ENCODE assay signal across 11 mouse cellular contexts in genomic region chr3:55785981-55786725, GRCm38 (mm10). TPM values are rescaled to one million over a fixed set of nuclear protein-coding genes. Genes with fewer than 3 reads are reported as not detected.
DNase-seq lines count a peak whose midpoint lies in the region; ATAC-seq and TF ChIP-seq lines count a peak whose summit lies in the region.
"Had no signal": no experiment of that assay in that cellular context is flagged by ENCODE, and none has a peak within 500 bp of the region (broad histone marks: within the 10 kb centered on the region; RNA-seq: fewer than 3 reads in every experiment).

No protein-coding gene starts in this region.

- peaks cover 22% of the 10 kb centered on the region for H3K4me1 ChIP-seq in forebrain, embryonic 11.5 days (replicated peaks; ENCODE audit: control insufficient read depth, insufficient read depth, low read length)
- H3K4me1 ChIP-seq in forebrain, embryonic 13.5 days: peaks cover 30% of the 10 kb centered on the region
- H3K4me1 ChIP-seq in hindbrain, embryonic 12.5 days: peaks cover 30% of the 10 kb centered on the region
- peaks cover 30% of the 10 kb centered on the region for H3K4me1 ChIP-seq in midbrain, embryonic 14.5 days (ENCODE audit: control insufficient read depth, insufficient read depth, low read length)
- H3K4me1 ChIP-seq in lung, postnatal 0 days (ENCODE audit: insufficient read depth, low read depth, low read length): no peaks in the 10 kb centered on the region; the same call in 1 of the 2 replicates

- intact Hi-C loops in heart, postnatal 36 days (cut with DNase I): no loop called here

- H3K9ac ChIP-seq in forebrain, embryonic 11.5 days (ENCODE audit: low read length): no peak overlapping the region
- H3K9ac ChIP-seq in forebrain, embryonic 13.5 days: no peak overlapping the region
- peak overlapping the region; percentile 82 for H3K9ac ChIP-seq in hindbrain, embryonic 12.5 days
- H3K9ac ChIP-seq in midbrain, embryonic 14.5 days (replicated peaks; ENCODE audit: low read length): peak overlapping the region; percentile 97
- no peak overlapping the region for H3K9ac ChIP-seq in lung, postnatal 0 days (replicated peaks; ENCODE audit: low read depth)
- H3K9ac ChIP-seq: heart, embryonic 13.5 days had no signal

- WGBS in forebrain, embryonic 11.5 days: 1% methylated on average over 3 of the region's 3 CpGs
- WGBS in forebrain, embryonic 13.5 days: 9% methylated on average over 3 of the region's 3 CpGs
- 9% methylated on average over 3 of the region's 3 CpGs for WGBS in hindbrain, embryonic 12.5 days
- 9% methylated on average over 3 of the region's 3 CpGs for WGBS in midbrain, embryonic 14.5 days
- WGBS in lung, postnatal 0 days: 61% methylated on average over 3 of the region's 3 CpGs

- H3K27ac ChIP-seq in forebrain, embryonic 11.5 days (ENCODE audit: low read depth, low read length): no peak overlapping the region
- H3K27ac ChIP-seq in forebrain, embryonic 13.5 days: no peak overlapping the region
- peak overlapping the region; percentile 98 for H3K27ac ChIP-seq in hindbrain, embryonic 12.5 days
- H3K27ac ChIP-seq in midbrain, embryonic 14.5 days (replicated peaks; ENCODE audit: low read depth, low read length): peak overlapping the region; percentile 99
- H3K27ac ChIP-seq in lung, postnatal 0 days (ENCODE audit: low read length): no peak overlapping the region
- H3K27ac ChIP-seq: heart, embryonic 13.5 days; macrophage had no signal

- H3K4me2 ChIP-seq in forebrain, embryonic 11.5 days (ENCODE audit: low read depth, low read length, severe bottlenecking): 0 out of 2 replicates have a peak overlapping the region, but pooled peaks have one; percentile 26
- no peak overlapping the region for H3K4me2 ChIP-seq in forebrain, embryonic 13.5 days
- peak overlapping the region; percentile 74 for H3K4me2 ChIP-seq in hindbrain, embryonic 12.5 days (replicated peaks)
- peak overlapping the region; percentile 81 for H3K4me2 ChIP-seq in midbrain, embryonic 14.5 days (ENCODE audit: low read length)
- no peak overlapping the region for H3K4me2 ChIP-seq in lung, postnatal 0 days (replicated peaks; ENCODE audit: low read depth, low read length)

- DNase-seq in forebrain, embryonic 11.5 days (ENCODE audit: low spot score): no peak
- peak; percentile 35 for DNase-seq in cerebellum, adult 9-11 months
- DNase-seq in midbrain, embryonic 14.5 days: peak; percentile 62
- no peak for DNase-seq in lung, adult 18-20 months
- DNase-seq in heart, postnatal 36 days: no peak
- no peak for DNase-seq in lung, postnatal 0 days (ENCODE audit: low spot score)
- DNase-seq: kidney, adult 9 months had no signal

- no peak for TF ChIP-seq CTCF in lung, postnatal 0 days (IDR thresholded peaks at IDR 0.05)

- H3K36me3 ChIP-seq in forebrain, embryonic 11.5 days (ENCODE audit: control insufficient read depth, insufficient read depth, low read length): no peaks in the 10 kb centered on the region
- no peaks in the 10 kb centered on the region for H3K36me3 ChIP-seq in forebrain, embryonic 13.5 days (ENCODE audit: poor library complexity, severe bottlenecking)
- no peaks in the 10 kb centered on the region for H3K36me3 ChIP-seq in hindbrain, embryonic 12.5 days
- H3K36me3 ChIP-seq in midbrain, embryonic 14.5 days (ENCODE audit: control insufficient read depth, insufficient read depth, low read length): no peaks in the 10 kb centered on the region
- H3K36me3 ChIP-seq in lung, postnatal 0 days (ENCODE audit: insufficient read depth, low read length): no peaks in the 10 kb centered on the region
- H3K36me3 ChIP-seq: heart, embryonic 13.5 days had no signal

- no peak for TF ChIP-seq EP300 in lung, postnatal 0 days (IDR thresholded peaks at IDR 0.05)

- H3K4me3 ChIP-seq in forebrain, embryonic 11.5 days (ENCODE audit: low read depth, low read length): 0 out of 2 replicates have a peak overlapping the region, but pooled peaks have one; percentile 4
- H3K4me3 ChIP-seq in forebrain, embryonic 13.5 days: no peak overlapping the region
- H3K4me3 ChIP-seq in hindbrain, embryonic 12.5 days: peak overlapping the region; percentile 46
- H3K4me3 ChIP-seq in midbrain, embryonic 14.5 days (replicated peaks; ENCODE audit: low read depth, low read length): peak overlapping the region; percentile 48
- H3K4me3 ChIP-seq in lung, postnatal 0 days (ENCODE audit: low read depth, low read length): no peak overlapping the region

- no peak for ATAC-seq in forebrain, embryonic 11.5 days (replicated peaks; ENCODE audit: low FRiP score)
- ATAC-seq in forebrain, embryonic 13.5 days: no peak
- no peak for ATAC-seq in hindbrain, embryonic 12.5 days (ENCODE audit: low FRiP score)
- no peak for ATAC-seq in midbrain, embryonic 14.5 days (ENCODE audit: low FRiP score, low TSS enrichment)
- ATAC-seq in lung, postnatal 0 days: no peak

- peaks cover 56% of the 10 kb centered on the region for H3K27me3 ChIP-seq in forebrain, embryonic 11.5 days (ENCODE audit: control insufficient read depth, insufficient read depth, low read length)
- H3K27me3 ChIP-seq in forebrain, embryonic 13.5 days: peaks cover 78% of the 10 kb centered on the region
- H3K27me3 ChIP-seq in hindbrain, embryonic 12.5 days: peaks cover 12% of the 10 kb centered on the region
- H3K27me3 ChIP-seq in midbrain, embryonic 14.5 days (ENCODE audit: control insufficient read depth, insufficient read depth, low read length): no peaks in the 10 kb centered on the region
- peaks cover 24% of the 10 kb centered on the region for H3K27me3 ChIP-seq in lung, postnatal 0 days (replicated peaks; ENCODE audit: insufficient read depth, low read length)

- no peaks in the 10 kb centered on the region for H3K9me3 ChIP-seq in forebrain, embryonic 11.5 days (ENCODE audit: control insufficient read depth, low read length)
- H3K9me3 ChIP-seq in forebrain, embryonic 13.5 days (replicated peaks): no peaks in the 10 kb centered on the region
- no peaks in the 10 kb centered on the region for H3K9me3 ChIP-seq in hindbrain, embryonic 12.5 days (replicated peaks)
- H3K9me3 ChIP-seq in midbrain, embryonic 14.5 days (ENCODE audit: control insufficient read depth, low read length): no peaks in the 10 kb centered on the region
- no peaks in the 10 kb centered on the region for H3K9me3 ChIP-seq in lung, postnatal 0 days (ENCODE audit: low read length)
- H3K9me3 ChIP-seq: heart, embryonic 13.5 days had no signal

RNA-seq across cellular contexts. Expression of gene Mab21l1, which starts 3.8 kb away (rescaled TPM):
- polyA plus RNA-seq in forebrain, embryonic 11.5 days (2014; fragmentation: Nextera tagmentation; extraction: Ambion mirVana): 16.6 and 20.5 TPM in 2 replicates
- polyA plus RNA-seq in forebrain, embryonic 13.5 days (2015; fragmentation: Nextera tagmentation; extraction: Ambion mirVana): 16.1 and 42.0 TPM in 2 replicates
- 104 and 115 TPM in 2 replicates for polyA plus RNA-seq in hindbrain, embryonic 12.5 days (2016; fragmentation: Nextera tagmentation; extraction: Ambion mirVana)
- 218 and 237 TPM in 2 replicates for polyA plus RNA-seq in midbrain, embryonic 14.5 days (2014; fragmentation: Nextera tagmentation; extraction: Ambion mirVana)
- under 1 TPM in 1 of 2 experiments, not detected in 1; 0.11 TPM for total RNA-seq in heart, postnatal 36 days (2021)
- polyA plus RNA-seq in lung, postnatal 0 days (2015; fragmentation: Nextera tagmentation; extraction: Ambion mirVana): 0.24 TPM in 1 of 2 replicates, not detected in the other
- polyA plus RNA-seq: macrophage had no signal

Comparison
In these comparisons a context has a peak if more than half of its experiments do, and no peak if none do; other contexts are left out.
1. H3K4me2 ChIP-seq: peak in forebrain, embryonic 11.5 days (single experiment), hindbrain, embryonic 12.5 days (single experiment) and midbrain, embryonic 14.5 days (single experiment); none in forebrain, embryonic 13.5 days (single experiment) and lung, postnatal 0 days (single experiment).
2. H3K4me3 ChIP-seq: peak in forebrain, embryonic 11.5 days (single experiment), hindbrain, embryonic 12.5 days (single experiment) and midbrain, embryonic 14.5 days (single experiment); none in forebrain, embryonic 13.5 days (single experiment) and lung, postnatal 0 days (single experiment).
3. DNase-seq: peak in cerebellum, adult 9-11 months (single experiment) and midbrain, embryonic 14.5 days (single experiment); none in forebrain, embryonic 11.5 days (single experiment), lung, adult 18-20 months (0 of 2), heart, postnatal 36 days (0 of 2) and lung, postnatal 0 days (single experiment).
4. H3K27ac ChIP-seq: peak in hindbrain, embryonic 12.5 days (single experiment) and midbrain, embryonic 14.5 days (single experiment); none in forebrain, embryonic 11.5 days (single experiment), forebrain, embryonic 13.5 days (single experiment) and lung, postnatal 0 days (single experiment).
5. H3K9ac ChIP-seq: peak in hindbrain, embryonic 12.5 days (single experiment) and midbrain, embryonic 14.5 days (single experiment); none in forebrain, embryonic 11.5 days (single experiment), forebrain, embryonic 13.5 days (single experiment) and lung, postnatal 0 days (single experiment).
6. RNA of gene Mab21l1, which starts 3.8 kb away (polyA plus RNA-seq): 218 to 237 TPM in midbrain, embryonic 14.5 days, 104 to 115 TPM in hindbrain, embryonic 12.5 days, 16.6 to 20.5 TPM in forebrain, embryonic 11.5 days and 16.1 to 42.0 TPM in forebrain, embryonic 13.5 days; 0.24 TPM in lung, postnatal 0 days; every median in the first group is over 10 times any median in the second.